Mouse (Mus musculus): Measurements from ENCODE around the gene Ccdc107.

Ccdc107 gene

DNA sequence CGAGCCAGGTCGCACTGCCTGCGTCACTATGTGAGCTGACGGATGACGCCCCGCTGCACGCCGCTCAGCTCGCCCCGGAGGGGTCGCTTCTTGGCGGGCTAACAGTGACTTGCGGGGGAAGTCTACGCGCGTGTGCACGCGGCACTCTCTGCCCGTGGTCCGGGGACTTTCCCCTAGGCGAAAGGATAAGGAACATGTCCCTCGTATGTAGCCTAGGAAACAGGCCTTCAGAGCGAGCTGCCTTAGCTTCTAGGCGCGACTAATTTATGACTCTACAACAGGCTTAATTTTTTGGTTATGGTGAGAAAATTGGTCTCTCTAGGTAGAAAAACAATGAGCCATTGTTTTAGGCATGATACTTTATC, at the start of gene Ccdc107:
TSS of gene Ccdc107 (plus strand) at position 80 of the 365 bp plus-strand sequence.
- peak; percentile 68 for DNase-seq (ENCODE audit: low spot score)

DNA sequence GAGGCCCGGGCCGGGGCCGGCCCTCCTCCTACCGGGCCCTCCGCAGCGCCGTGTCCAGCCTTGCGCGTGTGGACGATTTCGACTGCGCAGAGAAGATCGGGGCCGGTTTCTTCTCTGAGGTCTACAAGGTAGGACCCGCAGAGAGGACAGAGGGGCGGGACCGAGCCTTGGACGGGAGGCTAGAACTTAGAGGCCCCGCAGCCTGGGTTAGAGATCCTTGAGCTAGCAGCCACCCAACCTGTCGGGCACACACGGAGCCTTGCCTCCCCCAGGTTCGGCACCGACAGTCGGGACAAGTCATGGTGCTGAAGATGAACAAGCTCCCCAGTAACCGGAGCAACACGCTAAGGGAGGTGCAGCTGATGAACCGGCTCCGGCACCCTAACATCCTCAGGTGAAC, 49.2 kb upstream of the Ccdc107 start:
- DNase-seq (ENCODE audit: low spot score): no peak

DNA sequence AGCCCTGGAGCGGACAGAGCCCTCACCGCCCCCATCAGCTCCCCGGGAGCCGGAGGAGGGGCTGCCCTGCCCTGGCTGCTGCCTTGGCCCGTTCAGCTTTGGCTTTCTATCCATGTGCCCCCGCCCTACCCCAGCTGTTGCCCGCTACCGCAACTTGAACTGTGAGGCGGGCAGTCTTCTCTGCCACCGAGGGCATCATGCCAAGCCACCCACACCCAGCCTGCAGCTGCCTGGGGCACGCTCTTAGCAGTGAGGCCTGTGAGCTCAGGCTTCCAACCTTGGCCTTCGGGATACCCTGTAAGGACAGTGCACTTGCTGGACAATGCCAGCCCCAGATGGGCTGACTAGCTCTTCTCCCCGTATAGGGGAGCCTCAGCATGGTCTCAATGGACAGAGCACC, 45.4 kb upstream of the Ccdc107 start:
- no peak for DNase-seq (ENCODE audit: low spot score)

DNA sequence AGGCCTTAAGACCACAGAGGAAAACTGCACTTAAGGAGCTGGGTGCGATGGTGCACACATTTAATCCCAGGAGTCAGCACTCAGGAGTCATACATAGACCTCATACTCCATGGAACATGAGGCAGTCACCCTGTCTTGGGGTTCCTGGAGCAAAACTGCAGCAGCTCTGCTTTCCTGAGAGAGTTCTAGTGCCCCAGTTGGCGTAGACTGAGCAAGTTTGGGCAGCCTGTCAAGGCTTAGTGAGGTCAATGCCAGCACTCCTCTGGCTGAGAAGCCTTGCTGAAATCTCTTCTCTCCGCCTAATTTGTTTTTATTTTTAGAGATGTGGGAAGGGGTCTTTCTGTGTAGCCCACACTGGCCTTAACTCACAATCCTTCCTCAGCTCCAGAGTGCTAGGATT, 44.1 kb upstream of the Ccdc107 start:
- DNase-seq (ENCODE audit: low spot score): no peak

DNA sequence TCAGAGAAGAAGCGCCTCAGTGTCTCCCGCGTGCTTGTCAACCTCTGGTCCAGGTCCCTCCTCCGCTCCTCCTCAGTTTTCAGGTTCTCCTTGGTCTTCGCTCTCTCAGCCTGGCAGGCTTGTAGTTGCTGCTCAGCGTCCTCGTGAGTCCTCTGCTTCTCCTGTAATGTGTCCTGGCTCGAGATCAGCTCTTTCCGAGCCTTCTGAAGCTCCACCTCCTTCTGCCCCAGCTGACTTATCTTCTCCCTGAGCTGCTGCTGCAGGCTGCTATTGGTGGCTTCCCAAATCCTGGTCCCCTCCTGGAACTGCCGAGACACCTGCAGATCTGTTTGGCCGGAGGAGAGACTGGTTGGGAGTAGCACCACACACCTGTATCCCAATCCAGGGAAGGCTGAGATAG, 40.4 kb upstream of the Ccdc107 start:
- no peak for DNase-seq (ENCODE audit: low spot score)

DNA sequence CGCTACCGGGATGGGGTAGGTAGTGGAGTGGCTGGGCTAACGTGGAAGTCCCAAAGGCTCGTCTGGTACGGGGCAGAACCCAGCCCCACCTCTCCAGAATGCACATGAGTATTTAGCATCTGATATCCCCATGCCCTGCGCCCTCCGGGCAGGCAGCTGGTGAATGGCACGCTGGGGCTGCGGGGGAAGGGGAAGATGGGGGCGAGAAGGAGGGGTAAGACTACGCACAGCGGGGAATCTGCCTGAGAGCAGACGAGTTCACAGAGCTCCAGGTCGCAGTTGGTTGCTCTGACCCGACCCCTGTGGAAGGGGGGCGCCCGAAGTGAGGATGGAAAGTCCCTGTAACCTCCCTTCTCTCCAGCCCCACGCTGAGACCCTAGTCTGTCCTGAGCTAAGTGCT, 39.3 kb upstream of the Ccdc107 start:
- DNase-seq (ENCODE audit: low spot score): no peak

DNA sequence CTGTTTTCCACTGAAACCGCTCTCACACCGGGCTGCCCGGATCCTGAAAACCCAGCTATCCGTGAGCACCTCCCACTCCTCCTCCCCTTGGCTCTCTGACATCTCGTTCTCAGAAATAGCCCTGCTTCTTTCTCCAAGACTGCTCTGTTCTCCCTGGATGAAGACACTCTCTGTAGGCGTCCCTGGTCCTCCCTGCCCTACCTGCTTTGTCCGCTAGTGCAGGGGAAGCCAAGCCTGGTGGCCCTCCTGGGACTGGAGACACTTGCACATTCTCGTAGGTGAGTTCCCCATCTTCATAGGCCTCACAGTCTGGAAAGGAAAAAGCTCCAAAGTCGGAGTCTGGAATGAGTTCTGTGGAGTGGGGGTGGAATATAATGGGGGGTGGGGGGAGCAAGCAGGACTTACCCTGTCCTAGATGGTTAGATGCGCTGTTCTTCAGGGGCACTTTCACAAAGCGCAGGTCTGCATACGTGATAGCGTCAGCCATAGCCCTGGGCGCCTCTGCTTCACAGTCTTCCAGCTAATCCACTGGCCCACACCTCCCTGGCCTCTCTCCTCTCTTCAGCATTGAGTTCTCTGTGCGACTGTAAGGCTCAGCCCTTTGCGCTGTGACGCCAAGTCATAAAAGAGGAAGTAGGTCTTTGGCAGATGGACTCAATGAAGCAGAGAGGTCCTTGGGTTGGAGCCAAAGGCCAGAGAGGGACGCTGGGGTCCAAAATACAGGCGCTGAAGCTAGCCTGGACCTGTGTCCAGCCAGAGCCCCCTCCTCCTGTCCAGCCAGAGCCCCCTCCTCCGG, 38.5 kb upstream of the Ccdc107 start, which contains the start of gene Cd72:
TSS of gene Cd72 (minus strand) at position 588 of the 796 bp plus-strand sequence.
- no peak for DNase-seq (ENCODE audit: low spot score)

DNA sequence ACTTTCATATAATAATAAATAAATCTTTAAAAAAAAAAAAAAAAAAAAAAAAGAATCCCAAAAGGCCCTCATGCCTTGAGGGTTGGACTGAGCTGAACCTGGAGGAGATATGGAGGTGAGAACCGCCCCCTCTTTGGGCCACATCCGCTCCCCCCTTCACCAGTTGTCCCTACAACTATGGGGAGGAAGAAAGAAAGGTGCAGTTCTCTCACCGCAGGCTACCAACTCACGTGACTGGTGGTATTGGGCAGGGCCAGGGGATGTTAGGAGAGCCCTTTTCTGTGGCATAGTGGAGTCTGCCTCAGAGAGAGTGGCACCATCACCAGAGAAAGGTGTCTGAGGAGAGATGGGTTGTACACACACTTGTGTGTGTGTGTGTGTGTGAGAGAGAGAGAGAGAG, 36.2 kb upstream of the Ccdc107 start:
- no peak for DNase-seq (ENCODE audit: low spot score)

DNA sequence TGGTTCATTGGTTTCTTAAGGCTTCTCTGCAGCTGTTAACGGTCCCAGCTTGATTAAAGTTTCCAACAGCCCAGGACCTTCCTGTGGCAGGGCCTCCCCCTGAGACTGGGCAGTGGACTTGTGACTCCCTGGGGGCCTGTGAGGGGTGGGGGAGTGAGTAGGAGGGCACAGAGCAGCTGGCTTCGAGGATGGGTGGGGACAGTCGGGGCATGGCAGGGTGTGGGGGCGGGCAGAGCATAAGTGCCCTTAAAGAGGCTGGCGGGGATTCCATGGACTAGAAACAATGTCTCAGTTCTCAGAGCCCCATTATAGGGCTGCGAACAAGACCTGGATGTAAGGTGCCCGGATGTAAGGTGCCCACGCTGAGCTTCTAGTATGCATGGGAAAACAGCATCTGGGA, 35.6 kb upstream of the Ccdc107 start:
- no peak for DNase-seq (ENCODE audit: low spot score)

DNA sequence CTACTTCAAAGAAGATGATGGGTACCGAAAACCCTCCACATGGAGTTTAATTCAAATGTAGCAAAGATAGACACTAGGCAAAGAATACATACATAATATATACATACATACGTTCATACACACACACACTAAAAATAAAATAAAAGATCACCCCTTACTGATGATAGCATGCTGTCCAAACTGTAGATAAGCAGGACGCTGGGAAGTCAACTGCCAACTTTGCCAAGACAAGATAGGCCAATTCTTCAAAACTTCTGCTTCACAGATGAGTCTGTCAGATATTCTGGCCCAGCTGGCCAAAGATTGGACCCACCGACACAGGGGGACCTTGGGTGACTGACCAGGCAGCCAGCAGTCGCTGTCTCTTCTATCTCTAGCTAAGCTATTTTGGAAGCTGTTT, 29.6 kb upstream of the Ccdc107 start:
- no peak for DNase-seq (ENCODE audit: low spot score)

DNA sequence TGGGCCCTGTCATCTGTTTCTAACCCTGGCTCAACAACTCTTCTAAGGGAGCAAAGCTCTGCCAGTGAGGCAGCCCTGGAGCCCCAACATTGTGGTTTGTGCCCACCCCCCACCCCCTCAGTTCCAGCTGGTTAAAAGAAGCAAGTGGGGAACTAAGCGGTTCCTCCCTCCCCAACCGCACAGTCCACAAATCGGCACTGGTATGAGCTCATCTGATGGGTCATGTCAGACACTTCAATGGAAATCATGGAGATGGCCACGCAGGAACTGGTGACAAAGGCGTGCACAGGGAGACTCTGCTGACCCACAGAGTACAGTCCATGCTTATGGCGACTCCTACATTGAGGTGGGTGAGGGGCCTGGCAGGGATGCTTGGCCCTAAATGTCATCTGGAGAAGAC, 26.8 kb upstream of the Ccdc107 start:
- DNase-seq (ENCODE audit: low spot score): no peak

DNA sequence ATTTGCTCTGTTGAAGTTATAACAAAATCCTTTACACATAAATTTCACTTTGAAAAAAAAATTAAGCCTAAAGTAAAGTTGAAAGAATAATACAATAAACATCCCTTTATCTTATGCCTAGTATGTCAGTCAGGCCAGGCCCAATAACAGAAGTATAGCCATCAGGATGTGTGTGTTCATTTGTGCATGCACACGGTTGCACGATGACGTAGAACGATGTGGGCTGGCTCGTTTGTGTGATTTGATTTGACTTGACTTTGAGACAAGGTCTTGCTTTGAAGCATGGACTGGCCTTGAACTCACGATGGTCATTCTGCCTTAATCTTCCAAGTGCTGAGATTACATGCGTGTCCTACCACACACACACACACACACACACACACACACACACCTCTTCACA, 25.8 kb upstream of the Ccdc107 start:
- DNase-seq (ENCODE audit: low spot score): no peak

DNA sequence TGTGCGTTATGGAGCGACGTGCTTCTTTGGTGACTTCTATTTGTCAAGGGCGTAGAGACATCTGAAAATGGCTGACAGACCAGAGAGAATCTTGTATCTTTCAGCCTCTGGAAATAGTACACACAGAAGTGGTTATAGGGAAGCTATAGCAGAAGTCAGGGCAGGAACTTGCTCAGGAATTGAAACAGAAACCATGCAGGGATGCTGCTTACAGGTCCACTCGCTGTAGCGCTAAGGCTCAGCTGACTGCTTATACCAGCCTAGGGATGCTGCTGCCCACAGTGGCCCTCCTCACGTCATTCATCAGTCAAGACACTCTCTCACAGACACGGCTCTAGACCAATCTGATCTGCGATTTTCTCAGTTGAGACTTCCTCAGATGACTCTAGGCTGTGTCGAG, 22.4 kb upstream of the Ccdc107 start:
- DNase-seq (ENCODE audit: low spot score): no peak

DNA sequence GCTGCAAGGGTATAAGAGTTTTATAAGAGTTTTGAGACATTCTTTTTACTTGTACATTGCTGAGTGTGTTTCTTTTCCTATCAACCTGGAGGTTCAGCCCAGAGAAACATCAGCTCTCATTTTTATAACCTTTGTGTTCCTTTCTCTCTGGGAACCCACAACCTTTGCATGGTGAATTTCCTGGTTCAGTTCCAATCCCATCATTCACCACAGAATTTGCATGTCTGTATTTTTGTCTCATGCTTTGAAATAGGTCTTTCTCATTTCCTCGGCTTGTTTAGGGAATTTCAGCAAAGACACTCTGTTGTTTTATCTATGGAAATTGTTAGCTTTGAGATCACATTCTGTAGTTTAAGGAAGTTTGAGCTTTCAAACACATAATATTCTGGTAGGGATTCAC, 19.1 kb upstream of the Ccdc107 start:
- DNase-seq (ENCODE audit: low spot score): no peak

DNA sequence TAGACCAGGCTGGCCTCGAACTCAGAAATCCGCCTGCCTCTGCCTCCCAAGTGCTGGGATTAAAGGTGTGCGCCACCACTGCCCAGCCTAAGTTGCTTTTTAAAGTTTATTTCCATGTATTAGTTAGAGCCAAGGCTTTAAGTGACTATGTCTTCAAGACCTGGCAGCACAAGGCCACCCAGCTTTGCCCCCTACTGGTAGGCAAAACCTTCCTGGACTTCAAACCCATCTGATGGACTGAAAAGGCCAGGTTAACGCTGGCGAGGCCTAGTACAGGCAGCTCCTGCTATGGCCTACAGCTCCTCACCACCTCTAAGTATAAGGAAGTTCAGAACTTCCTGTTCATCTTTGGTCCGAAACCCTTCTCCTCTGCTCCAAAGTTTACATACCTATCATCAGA, 16.1 kb upstream of the Ccdc107 start:
- DNase-seq (ENCODE audit: low spot score): no peak

DNA sequence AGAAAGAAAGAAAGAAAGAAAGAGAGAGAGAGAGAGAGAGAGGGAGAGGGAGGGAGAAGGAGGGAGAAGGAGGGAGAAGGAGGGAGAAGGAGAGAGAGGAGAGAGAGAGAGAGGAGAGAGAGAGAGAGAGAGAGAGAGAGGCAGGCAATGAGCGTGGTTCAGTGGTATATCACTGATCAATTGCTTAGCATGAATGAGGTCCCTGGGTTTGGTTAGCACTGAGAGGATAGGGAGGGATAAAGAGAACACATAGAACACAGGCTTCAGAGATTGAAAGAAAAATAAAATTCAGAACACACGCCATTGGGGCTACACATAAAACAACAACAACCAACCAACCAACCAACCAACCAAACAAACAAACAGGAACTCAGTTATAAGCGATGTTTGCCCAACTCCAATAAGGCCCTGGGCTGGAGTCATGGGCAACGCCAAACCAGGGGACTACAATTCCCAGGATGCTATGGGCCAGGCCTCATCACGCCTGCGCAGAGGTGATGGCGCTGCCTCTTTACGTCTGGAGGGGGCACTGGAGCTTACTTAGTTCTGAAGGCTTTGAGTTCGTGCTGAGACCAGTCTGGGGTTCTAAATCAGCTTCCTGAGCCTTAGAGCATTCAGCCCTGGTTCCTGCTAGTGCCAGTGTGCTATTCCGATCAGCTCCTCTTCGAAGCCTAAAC, 14.7 kb upstream of the Ccdc107 start:
- peak; percentile 74 for DNase-seq (ENCODE audit: low spot score)

DNA sequence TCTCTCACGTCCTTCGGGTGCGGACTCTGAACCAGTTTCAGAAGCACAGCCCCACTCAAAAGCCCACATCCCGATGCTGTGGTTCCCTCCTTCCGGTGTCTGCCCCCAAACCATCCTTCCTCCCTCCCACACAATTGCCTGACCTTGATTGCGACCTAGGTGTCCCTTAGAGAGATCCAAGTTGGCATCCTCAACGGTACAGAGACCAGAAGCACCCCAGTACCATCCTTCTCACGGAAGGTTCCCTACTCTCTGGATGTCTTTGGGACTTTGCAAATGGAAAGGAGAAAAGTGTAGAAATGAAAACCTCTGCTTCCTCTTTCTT, 14.2 kb upstream of the Ccdc107 start:
- no peak for DNase-seq (ENCODE audit: low spot score)

DNA sequence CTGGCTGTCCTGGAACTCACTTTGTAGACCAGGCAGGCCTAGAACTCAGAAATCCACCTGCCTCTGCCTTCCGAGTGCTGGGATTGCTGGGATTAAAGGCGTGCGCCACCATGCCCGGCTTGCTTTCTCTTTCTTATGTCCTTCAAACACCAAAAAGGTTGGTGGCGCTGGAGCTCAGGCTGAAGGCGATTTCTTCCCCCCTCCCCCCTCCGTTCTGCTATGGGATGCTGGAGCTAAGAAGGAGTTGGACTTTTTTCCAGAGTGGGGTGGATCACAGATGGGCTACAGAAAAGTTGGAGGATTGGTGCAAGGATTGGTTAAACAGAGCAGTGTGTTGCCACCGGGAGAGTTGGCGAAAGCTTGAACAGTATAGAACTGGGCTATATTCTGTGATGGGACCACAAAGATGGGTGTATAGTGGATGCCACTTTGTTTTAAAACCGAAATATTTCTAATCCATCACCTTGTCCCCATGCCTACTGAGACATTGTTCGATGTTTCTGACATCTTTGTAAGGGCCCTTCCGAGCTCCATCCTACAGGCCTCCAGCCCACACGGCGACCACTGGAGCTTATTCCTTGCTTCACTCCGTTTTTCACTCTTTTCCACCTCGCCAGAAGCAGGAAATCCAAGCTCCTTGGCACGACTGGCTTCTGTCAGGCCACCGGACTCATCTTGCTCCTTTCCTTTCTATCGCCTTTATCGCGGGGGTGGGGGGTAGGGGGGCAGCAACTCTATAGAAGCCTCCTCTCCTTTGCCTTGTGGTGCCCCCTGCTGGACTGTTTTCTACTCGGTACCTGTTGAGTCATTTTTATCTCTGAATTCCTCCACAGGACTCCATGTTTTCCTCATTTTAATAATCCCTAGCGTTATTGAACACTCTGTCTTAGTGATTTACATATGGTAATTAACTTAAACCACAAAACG, 13.5 kb upstream of the Ccdc107 start:
- peak; percentile 63 for DNase-seq (ENCODE audit: low spot score)

DNA sequence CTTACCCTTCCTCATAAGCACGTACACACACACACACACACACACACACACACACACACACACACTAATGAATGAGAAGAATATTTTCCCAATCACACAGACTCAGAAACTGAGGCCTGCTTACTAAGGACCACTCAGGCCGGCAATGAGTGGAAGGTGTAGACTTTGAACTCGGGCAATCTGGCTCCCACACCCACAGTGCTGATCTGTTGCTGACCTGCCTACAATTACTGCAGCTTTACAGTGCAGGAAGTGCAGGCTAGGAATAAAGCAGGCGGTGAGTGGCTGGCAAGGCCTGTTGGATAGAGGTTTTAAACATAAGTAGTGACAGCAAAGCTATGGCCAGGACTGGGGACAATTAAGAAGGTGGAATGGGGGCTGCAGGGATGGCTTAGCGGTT, 11.7 kb upstream of the Ccdc107 start:
- DNase-seq (ENCODE audit: low spot score): no peak

DNA sequence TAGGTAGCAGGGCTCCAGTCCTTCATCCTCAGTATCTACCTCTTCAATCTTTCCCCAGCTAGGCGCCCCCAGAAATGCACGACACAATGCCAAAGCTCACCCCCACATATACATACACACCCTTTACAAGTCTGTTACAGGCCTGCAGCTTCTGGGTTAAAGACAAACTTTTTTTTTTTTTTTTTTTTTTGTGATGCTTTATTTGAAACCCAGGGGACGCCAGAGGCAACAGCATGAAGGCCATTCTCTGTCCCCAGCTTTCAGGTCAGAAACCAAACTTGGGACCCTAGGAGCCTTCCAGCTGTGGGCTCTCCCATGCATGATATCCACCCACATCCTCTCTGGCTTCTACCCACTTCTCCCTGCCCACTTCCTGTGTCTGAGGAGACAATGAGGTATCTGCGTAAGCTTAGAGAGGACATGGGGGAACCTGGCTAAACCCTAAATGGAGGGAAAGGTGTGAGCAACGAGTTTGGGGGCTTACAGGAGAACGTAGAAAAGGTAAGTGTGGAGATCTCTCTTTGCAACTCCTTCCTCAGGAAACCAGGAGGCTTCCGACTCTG, 10.7 kb upstream of the Ccdc107 start:
- no peak for DNase-seq (ENCODE audit: low spot score)

DNA sequence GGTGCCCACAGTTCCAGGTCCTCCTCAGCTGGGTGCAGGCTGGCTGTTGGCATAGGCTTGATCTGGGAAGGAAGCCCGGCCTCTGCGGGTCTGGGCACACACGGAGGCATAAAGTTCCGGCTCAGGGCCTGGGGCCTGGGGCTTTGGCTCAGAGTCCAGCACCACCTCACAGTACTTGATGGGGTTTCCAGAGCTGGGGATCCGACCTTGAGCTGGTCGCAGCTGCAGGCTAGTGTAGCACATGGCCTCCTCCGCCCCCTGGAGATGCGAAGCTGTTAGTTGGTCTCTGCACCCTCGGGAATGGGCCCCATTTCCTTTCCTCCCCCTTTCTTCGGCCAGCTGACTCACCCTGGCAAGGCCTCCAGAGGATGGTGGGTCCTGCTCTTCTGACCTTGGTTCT, 10.1 kb upstream of the Ccdc107 start:
- DNase-seq (ENCODE audit: low spot score): no peak

DNA sequence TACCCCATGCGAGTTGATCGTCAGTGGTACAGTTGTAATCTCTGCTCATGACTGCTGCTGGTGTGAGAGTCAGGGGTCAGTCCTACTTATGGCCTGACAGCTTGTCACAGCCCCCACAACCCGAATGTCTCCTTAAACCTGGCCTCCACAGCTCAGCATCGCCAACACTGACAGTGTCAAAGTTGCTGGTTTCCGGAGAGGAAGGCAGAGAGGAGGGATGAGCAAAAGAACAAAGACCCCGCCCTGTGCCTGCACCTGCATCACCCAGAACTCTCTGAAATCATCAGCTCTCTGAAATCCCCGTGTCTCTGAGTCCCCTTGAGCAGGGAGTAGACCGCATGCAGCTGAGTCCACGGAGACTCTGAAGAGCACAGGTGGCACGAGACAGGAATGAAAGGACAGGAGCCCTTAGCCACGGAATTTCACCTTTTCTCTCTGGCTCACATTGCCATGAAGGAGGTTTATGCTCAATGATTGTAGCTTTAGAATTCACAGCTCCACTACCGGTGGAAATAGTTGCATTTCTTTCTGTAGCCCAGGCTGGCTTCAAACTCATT, 9.1 kb upstream of the Ccdc107 start, which contains the start of gene Sit1:
TSS of gene Sit1 (minus strand) at position 200 of the 557 bp plus-strand sequence.
- DNase-seq (ENCODE audit: low spot score): no peak

All from ovary, postnatal 14 days (tissue).